28 mouse cellular contexts compared by ENCODE assay signal in the genomic region with DNA sequence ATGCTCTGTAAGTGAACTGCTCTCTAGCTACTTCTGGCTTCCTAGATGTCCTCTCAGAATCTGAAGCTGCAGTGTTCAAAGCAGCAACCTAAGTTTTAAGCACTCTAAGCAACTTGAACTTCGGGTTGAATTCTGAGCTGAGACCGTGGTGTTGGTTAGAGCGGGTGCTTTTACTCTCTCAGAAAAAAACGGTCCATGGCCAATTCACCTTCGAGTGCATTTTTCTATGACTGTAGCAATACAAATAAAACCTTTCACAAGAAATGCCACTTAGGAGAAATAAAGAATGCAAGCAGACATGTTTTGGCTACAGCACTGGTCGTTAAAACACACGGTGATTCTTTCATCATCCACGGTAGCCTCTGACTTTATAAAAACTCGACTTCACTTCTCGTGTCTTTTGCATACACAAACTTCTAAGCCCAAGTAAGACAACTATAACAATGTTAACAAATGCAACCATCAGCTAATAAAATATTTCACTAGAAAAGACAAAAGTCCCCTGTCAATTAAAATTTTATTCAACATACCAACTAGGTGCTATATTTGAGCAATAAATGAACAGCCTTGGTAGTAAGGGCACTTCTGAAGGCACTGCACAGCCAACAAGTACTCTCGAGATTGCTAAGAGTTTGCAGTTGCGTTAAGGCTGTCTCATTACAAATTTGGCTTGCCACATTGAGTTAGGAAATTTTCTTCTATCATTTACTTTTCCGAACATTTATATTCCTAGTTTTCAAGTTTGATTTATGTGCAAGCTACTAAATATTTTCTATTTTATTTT.
DNase-seq lines count a peak whose midpoint lies in the region; ATAC-seq and TF ChIP-seq lines count a peak whose summit lies in the region.
"Had no signal": no experiment of that assay in that cellular context is flagged by ENCODE, and none has a peak within 500 bp of the region (broad histone marks: within the 10 kb centered on the region; RNA-seq: fewer than 3 reads in every experiment).

No protein-coding gene starts in this region.

- TF ChIP-seq CTCF in lung, embryonic 14.5 days (IDR thresholded peaks at IDR 0.05; ENCODE audit: low read depth), result no peak

- no peak overlapping the region for H3K4me3 ChIP-seq in embryonic facial prominence, embryonic 10.5 days
- no peak overlapping the region for H3K4me3 ChIP-seq in limb, embryonic 11.5 days (ENCODE audit: low read depth, low read length)
- H3K4me3 ChIP-seq in lung, embryonic 14.5 days (ENCODE audit: low read depth, low read length), result no peak overlapping the region
- H3K4me3 ChIP-seq in liver, embryonic 11.5 days (ENCODE audit: low read depth, low read length), result no peak overlapping the region
- H3K4me3 ChIP-seq: embryonic facial prominence, embryonic 15.5 days; forebrain, embryonic 13.5 days; heart, embryonic 10.5 days; heart, embryonic 15.5 days; hindbrain, embryonic 12.5 days; intestine, embryonic 15.5 days; layer of hippocampus, adult 2 months; limb, embryonic 15.5 days; midbrain, embryonic 15.5 days had no signal

- H3K4me1 ChIP-seq in embryonic facial prominence, embryonic 10.5 days, result peaks cover 36% of the 10 kb centered on the region
- H3K4me1 ChIP-seq in limb, embryonic 11.5 days (ENCODE audit: control insufficient read depth, insufficient read depth, low read length), result peaks cover 13% of the 10 kb centered on the region
- peaks cover 9% of the 10 kb centered on the region for H3K4me1 ChIP-seq in lung, embryonic 14.5 days (ENCODE audit: insufficient read depth)
- H3K4me1 ChIP-seq in liver, embryonic 11.5 days (replicated peaks; ENCODE audit: control insufficient read depth, insufficient read depth, low read length), result peaks cover 9% of the 10 kb centered on the region

- H3K9me3 ChIP-seq in embryonic facial prominence, embryonic 10.5 days, result no peaks in the 10 kb centered on the region
- no peaks in the 10 kb centered on the region for H3K9me3 ChIP-seq in limb, embryonic 11.5 days (ENCODE audit: control insufficient read depth, low read length)
- H3K9me3 ChIP-seq in lung, embryonic 14.5 days (ENCODE audit: low read depth, low read length), result no peaks in the 10 kb centered on the region
- no peaks in the 10 kb centered on the region for H3K9me3 ChIP-seq in liver, embryonic 11.5 days (ENCODE audit: control insufficient read depth, low read length)
- H3K9me3 ChIP-seq: embryonic facial prominence, embryonic 15.5 days; forebrain, embryonic 13.5 days; heart, embryonic 10.5 days; heart, embryonic 15.5 days; hindbrain, embryonic 12.5 days; intestine, embryonic 15.5 days; limb, embryonic 15.5 days; midbrain, embryonic 15.5 days had no signal

- ATAC-seq in limb, embryonic 11.5 days (ENCODE audit: insufficient number of reproducible peaks, low FRiP score, low TSS enrichment, low read depth), result no peak
- no peak for ATAC-seq in lung, embryonic 14.5 days (ENCODE audit: insufficient read depth)
- ATAC-seq in liver, embryonic 11.5 days (replicated peaks; ENCODE audit: low FRiP score), result no peak
- ATAC-seq: hindbrain, postnatal 0 days; intestine, embryonic 15.5 days; midbrain, embryonic 15.5 days had no signal

- no peak for DNase-seq in embryonic facial prominence, embryonic 10.5 days (ENCODE audit: low spot score)
- DNase-seq in limb, embryonic 11.5 days (ENCODE audit: low spot score), result peak; percentile 30
- DNase-seq in lung, embryonic 14.5 days, result peak; percentile 34
- DNase-seq in lung, postnatal 25 days (ENCODE audit: low spot score), result peak; percentile 74
- no peak for DNase-seq in liver, embryonic 11.5 days (ENCODE audit: low spot score)
- no peak for DNase-seq in ovary, postnatal 14 days (ENCODE audit: low spot score)
- DNase-seq in right cerebral cortex, postnatal 36 days (ENCODE audit: low spot score in 2 of 2), result no peak
- DNase-seq: adrenal gland, adult 8-10 months; cerebellum, adult 11-12 months; cerebellum, adult 9-11 months; gastrocnemius, postnatal 14 days; kidney, adult 2 months; kidney, postnatal 36 days; right cerebral cortex, adult 18-20 months; thymus, adult 2 months; thymus, postnatal 36 days had no signal

- no peak overlapping the region for H3K4me2 ChIP-seq in limb, embryonic 11.5 days (ENCODE audit: low read depth, severe bottlenecking)
- peak overlapping the region; percentile 29; the same call in 1 of the 2 replicates for H3K4me2 ChIP-seq in lung, embryonic 14.5 days
- H3K4me2 ChIP-seq in liver, embryonic 11.5 days, result no peak overlapping the region
- H3K4me2 ChIP-seq: embryonic facial prominence, embryonic 15.5 days; forebrain, embryonic 13.5 days; heart, embryonic 15.5 days; hindbrain, embryonic 12.5 days; intestine, embryonic 15.5 days; limb, embryonic 15.5 days; midbrain, embryonic 15.5 days had no signal

- peak overlapping the region; percentile 49; the same call in 1 of the 2 replicates for H3K27ac ChIP-seq in embryonic facial prominence, embryonic 10.5 days (replicated peaks)
- H3K27ac ChIP-seq in limb, embryonic 11.5 days (replicated peaks; ENCODE audit: low read depth, low read length), result peak overlapping the region; percentile 76
- H3K27ac ChIP-seq in lung, embryonic 14.5 days (ENCODE audit: low read depth), result peak overlapping the region; percentile 80
- H3K27ac ChIP-seq in liver, embryonic 11.5 days (ENCODE audit: low read depth, low read length), result no peak overlapping the region
- H3K27ac ChIP-seq: forebrain, embryonic 13.5 days; heart, embryonic 10.5 days; heart, embryonic 15.5 days; hindbrain, embryonic 12.5 days; hindbrain, postnatal 0 days; intestine, embryonic 15.5 days; layer of hippocampus, adult 2 months; limb, embryonic 15.5 days; liver, embryonic 14.5 days; midbrain, embryonic 15.5 days had no signal

- no peaks in the 10 kb centered on the region for H3K36me3 ChIP-seq in embryonic facial prominence, embryonic 10.5 days (replicated peaks)
- no peaks in the 10 kb centered on the region for H3K36me3 ChIP-seq in limb, embryonic 11.5 days (ENCODE audit: control insufficient read depth, insufficient read depth, low read length)
- no peaks in the 10 kb centered on the region for H3K36me3 ChIP-seq in lung, embryonic 14.5 days (ENCODE audit: insufficient read depth)
- H3K36me3 ChIP-seq in liver, embryonic 11.5 days (ENCODE audit: control insufficient read depth, insufficient read depth, low read length), result no peaks in the 10 kb centered on the region
- H3K36me3 ChIP-seq: embryonic facial prominence, embryonic 15.5 days; G1E; heart, embryonic 10.5 days; heart, embryonic 15.5 days; hindbrain, embryonic 12.5 days; intestine, embryonic 15.5 days; limb, embryonic 15.5 days; midbrain, embryonic 15.5 days had no signal

- WGBS in embryonic facial prominence, embryonic 10.5 days, result 80% methylated on average over 13 of the region's 13 CpGs
- WGBS in limb, embryonic 11.5 days, result 52% methylated on average over 13 of the region's 13 CpGs
- WGBS in lung, embryonic 14.5 days, result 65% methylated on average over 13 of the region's 13 CpGs
- 88% methylated on average over 13 of the region's 13 CpGs for WGBS in liver, embryonic 11.5 days

- no peaks in the 10 kb centered on the region for H3K27me3 ChIP-seq in embryonic facial prominence, embryonic 10.5 days (replicated peaks; ENCODE audit: low read depth, poor library complexity, severe bottlenecking)
- no peaks in the 10 kb centered on the region for H3K27me3 ChIP-seq in limb, embryonic 11.5 days (ENCODE audit: control insufficient read depth, insufficient read depth, low read length)
- H3K27me3 ChIP-seq in lung, embryonic 14.5 days (ENCODE audit: insufficient read depth, low read length), result no peaks in the 10 kb centered on the region
- no peaks in the 10 kb centered on the region for H3K27me3 ChIP-seq in liver, embryonic 11.5 days (replicated peaks; ENCODE audit: control insufficient read depth, insufficient read depth, low read length)
- H3K27me3 ChIP-seq: embryonic facial prominence, embryonic 15.5 days; forebrain, embryonic 13.5 days; heart, embryonic 15.5 days; intestine, embryonic 15.5 days; limb, embryonic 15.5 days; midbrain, embryonic 15.5 days had no signal

- H3K9ac ChIP-seq in limb, embryonic 11.5 days (ENCODE audit: low read length), result no peak overlapping the region
- H3K9ac ChIP-seq in lung, embryonic 14.5 days, result no peak overlapping the region
- H3K9ac ChIP-seq in liver, embryonic 11.5 days (ENCODE audit: low read depth, low read length), result no peak overlapping the region
- H3K9ac ChIP-seq: embryonic facial prominence, embryonic 15.5 days; forebrain, embryonic 13.5 days; heart, embryonic 15.5 days; hindbrain, embryonic 12.5 days; intestine, embryonic 15.5 days; limb, embryonic 15.5 days; liver, embryonic 14.5 days; midbrain, embryonic 15.5 days had no signal

Comparison
In these comparisons a context has a peak if more than half of its experiments do, and no peak if none do; other contexts are left out.
1. DNase-seq: peak in limb, embryonic 11.5 days (single experiment), lung, embryonic 14.5 days (single experiment) and lung, postnatal 25 days (single experiment); none in embryonic facial prominence, embryonic 10.5 days (single experiment), liver, embryonic 11.5 days (single experiment), ovary, postnatal 14 days (single experiment) and right cerebral cortex, postnatal 36 days (0 of 2).